Mouse (Mus musculus) A20 (cell line): ENCODE data around the gene Pum2.

Experiments used
- DNase-seq: peaks from one replicate; pipeline ENCODE4 v3.0.0-alpha.2; 2011; ENCODE audit warnings: low read depth, low spot score

Pum2 gene

GRCm38 (mm10) chr12:8667473-8668255 is 6.3 kb upstream of the Pum2 start:
- DNase-seq: no peak

- no peak for DNase-seq
Measured at GRCm38 (mm10) chr12:8669421-8669820, 4.5 kb upstream of the Pum2 start.

DNA sequence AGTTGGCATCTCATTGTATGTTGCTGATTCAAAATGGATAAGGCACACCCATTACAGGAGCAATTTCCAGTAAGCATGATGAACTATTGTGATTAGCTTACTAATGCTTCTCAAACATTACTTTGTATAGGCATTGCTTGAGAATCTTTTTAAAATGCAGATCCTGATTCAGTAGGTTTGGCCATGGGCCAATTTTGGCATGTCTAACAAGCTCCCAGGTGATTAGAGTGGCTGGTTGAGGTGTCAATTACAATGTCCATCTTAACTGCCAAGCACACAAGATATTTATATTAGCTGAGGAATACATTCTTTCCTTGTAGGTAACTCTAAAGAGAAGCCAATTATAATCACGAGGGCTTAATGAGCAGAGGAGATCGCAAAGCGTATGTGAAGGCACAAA is 4.1 kb upstream of the Pum2 start:
- no peak for DNase-seq

GRCm38 (mm10) chr12:8673121-8673973 is 587 bp upstream of the Pum2 start:
- DNase-seq: no peak

- peak; percentile 79 for DNase-seq
Measured at GRCm38 (mm10) chr12:8674377-8674864, 487 bp downstream of the Pum2 start.

DNA sequence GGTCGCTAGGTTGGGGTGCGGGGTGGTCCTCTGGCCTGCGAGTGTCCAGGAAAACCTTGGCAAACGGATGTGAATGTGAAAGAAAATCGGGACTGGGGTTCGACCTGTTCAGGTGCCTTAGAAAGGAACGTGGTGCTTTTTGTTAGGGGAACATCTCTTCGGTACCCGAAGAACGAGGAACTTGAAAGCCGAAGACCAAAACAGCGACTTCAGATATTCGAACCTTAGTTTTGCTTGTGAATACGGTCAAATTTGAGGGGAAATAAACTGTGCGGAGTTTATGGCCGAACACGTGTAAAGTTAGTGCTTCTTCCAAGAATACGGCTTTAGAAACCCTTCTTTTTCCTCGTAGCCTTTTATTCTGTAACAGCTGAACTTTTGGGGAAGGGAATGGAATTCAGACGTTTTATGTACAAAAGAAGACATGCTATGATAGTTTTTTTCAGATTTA is 982 bp downstream of the Pum2 start:
- DNase-seq: peak; percentile 62

GRCm38 (mm10) chr12:8675361-8675760 is 1.4 kb downstream of the Pum2 start:
- no peak for DNase-seq

DNA sequence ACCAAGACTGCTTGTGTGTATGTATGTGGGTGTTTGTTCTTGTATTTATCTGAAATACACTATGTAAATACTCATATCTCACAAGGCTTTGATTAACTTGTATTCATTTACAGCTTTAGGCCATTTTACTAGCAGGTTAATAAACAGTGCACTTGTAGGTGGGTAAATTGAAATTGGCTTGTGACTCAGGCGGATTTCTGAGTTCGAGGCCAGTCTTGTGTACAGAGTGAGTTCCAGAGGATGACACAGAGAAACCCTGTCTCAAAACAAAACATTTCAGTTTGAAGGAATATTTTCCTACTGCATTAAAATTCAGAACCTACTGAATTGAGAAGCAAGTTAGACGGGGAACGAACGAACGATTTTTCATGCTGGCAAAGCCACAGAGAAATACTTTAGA is 2.4 kb downstream of the Pum2 start:
- no peak for DNase-seq

DNA sequence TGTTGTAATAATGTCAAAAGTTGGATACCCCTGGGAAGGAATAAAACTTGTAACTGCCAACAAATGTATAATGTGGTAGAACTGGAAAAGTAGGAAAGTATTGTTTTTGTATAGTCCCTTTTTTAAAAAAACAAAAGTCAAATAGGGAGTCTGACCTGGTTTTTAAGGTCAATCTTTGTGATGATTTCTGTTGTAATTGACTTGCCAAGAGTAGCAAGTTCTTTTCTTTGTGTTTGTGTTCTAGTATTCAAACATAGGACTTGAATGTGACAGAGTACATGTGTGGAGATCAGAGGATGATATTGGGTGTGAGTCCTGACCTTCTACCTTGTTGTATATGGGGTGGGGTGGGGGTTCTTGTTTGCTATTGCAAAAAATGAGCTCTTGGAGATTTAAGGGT is 4.0 kb downstream of the Pum2 start:
- DNase-seq: no peak

GRCm38 (mm10) chr12:8684200-8684599 is 10.3 kb downstream of the Pum2 start:
- DNase-seq: no peak

GRCm38 (mm10) chr12:8685036-8685435 is 11.1 kb downstream of the Pum2 start:
- DNase-seq: no peak

- DNase-seq: peak; percentile 29
Measured at GRCm38 (mm10) chr12:8689882-8690281, 15.9 kb downstream of the Pum2 start.

DNA sequence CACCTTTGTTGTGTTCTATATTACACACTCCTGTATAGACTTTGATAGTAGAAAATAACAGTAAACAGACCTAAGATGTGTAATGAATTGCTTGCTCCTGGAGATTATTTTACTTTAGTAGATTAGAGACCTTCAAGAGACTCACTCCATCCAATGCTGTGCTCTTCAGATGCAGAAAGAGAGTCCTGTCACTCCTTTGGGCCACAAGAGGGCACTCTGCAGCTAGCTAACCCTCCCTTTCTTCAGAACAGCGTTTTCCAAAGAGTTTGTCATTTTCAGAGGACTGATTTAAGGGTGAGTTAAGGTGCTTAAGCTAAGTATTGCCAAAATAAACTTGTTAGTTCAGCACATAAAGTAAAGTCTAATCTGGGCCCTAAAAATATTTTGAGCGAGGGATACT is 25.0 kb downstream of the Pum2 start:
- peak; percentile 56 for DNase-seq

DNA sequence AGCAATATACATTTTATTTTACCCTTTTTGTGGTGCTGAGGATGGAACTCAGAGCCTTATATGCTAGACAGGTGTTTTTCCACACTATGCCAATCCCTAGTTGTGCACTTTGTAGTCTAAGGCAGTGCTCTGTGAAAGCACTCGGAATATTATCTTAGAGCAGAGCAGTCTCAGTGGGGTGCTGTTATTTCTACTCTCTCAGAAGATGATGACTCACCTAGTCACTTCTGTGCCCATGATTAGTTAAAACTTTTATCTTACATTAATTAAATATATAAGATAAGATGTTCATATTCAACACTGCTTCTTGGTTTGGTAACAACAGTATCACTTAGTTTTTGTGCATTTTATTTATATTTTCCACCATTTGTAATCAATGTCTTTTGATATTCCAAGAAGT is 30.1 kb downstream of the Pum2 start:
- no peak for DNase-seq

GRCm38 (mm10) chr12:8708876-8709275 is 34.9 kb downstream of the Pum2 start:
- no peak for DNase-seq

DNA sequence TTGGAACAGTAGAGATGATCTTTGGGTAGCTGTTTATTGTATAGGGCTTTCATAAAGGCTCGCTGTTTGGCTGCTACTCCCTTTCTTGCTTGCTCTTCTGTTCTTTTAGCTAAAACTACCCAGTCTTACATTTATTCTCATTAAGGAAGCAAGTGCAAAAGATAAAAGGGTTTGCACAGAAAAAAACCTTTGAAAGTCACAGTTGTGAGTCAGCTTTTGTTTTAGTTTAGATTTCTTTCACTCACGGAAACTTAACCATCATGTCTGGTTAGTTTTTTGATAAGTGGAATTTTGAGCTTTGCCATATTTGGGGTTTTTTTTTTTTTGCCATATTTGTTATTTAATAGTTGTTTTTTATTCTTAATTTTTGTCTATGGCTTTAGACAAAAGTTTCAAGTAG is 38.7 kb downstream of the Pum2 start:
- no peak for DNase-seq

DNA sequence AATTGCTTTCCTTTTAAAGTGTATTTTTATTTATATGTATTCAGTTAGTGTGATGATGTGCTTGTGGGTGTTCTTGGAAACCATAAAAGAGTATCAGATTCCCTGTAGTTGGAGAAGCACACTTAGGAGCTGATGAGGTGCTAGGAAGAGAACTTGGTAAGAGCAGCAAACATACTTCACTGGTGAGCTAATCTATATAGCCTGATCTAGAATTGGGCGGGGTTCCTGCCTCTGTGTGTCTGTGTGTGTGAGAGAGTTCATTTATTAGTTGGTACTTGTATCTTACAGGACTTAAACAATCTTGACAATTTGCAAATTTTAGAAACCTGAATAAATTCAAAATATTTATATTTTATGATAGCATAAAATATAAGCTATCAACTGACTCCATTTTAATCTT is 42.2 kb downstream of the Pum2 start:
- DNase-seq: no peak

- DNase-seq: no peak
Measured at GRCm38 (mm10) chr12:8726890-8727289, 53.0 kb downstream of the Pum2 start.

GRCm38 (mm10) chr12:8728739-8729138 is 54.8 kb downstream of the Pum2 start:
- no peak for DNase-seq

- no peak for DNase-seq
Measured at GRCm38 (mm10) chr12:8753654-8754053, 79.7 kb downstream of the Pum2 start.

GRCm38 (mm10) chr12:8754116-8754515 is 80.2 kb downstream of the Pum2 start:
- DNase-seq: no peak

DNA sequence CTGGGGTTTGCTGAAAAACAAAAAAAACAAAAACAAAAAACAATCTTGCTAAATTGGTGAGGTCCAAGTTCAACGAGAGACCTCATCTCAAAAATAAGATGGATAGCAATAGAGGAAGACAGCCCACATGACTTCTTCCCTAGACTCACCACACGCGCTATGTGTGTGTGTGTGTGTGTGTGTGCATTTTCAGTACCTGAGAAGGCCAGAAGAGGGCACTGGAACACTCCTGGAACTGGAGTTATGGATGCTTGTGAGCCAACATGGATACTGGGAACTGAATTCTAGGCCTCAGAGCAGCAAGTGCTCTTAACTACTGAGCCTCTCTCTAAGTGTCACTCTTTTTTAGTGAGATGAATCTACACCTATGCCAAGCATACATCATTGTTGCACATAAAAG is 84.1 kb downstream of the Pum2 start:
- peak; percentile 28 for DNase-seq

- DNase-seq: no peak
Measured at GRCm38 (mm10) chr12:8759115-8759514, 85.2 kb downstream of the Pum2 start.
